Mouse (Mus musculus): ENCODE results near the gene Gm47955.
"Not testable (repeated sequence)": the region's sequence is repeated elsewhere in the genome, so short reads cannot be mapped to it uniquely, and the experiment has no call there.

The Gm47955 gene

DNA sequence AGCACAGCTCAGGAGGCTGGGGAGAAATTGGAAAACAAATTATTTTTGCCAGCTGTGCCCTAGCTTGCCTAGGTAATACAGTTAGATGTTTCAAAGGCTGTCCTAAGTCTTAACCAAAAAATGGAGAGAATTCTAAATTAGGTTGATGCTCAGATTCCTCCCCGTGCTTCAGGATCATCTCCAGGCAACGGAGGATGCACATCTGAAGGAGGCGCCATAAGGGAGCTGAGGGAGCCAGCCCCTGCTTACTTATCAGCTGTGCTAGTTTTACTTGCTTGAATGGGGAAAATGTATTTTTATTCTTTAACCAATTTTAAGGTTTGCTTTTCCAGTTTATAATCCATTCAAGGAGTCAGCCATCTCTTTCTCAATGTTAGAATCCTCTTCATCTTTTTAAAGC is 33.9 kb downstream of the Gm47955 start:
- DNase-seq (ENCODE audit: low read depth): no peak

DNA sequence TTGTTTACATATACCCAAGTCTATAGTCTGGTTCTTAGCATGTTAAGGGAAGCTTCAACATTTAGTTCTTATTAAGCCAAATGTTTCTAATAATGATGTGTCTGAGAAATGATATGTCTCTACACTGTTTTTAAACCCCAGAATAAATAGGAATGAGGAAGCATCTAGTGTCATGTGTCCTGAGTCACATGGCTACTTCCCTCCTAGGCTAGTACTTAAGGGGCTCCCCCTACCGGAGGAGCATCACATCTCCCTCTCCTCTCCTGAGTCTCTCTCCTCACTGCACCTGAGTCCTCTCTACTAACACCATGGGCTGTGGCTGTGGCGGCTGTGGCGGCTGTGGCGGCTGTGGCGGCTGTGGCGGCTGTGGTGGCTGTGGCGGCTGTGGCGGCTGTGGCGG is 40.2 kb downstream of the Gm47955 start, which contains the start of gene Gm47959:
Gene Gm47959, plus strand, starts transcription at position 243 of the 400 bp plus-strand sequence.
- not testable (repeated sequence) for DNase-seq (ENCODE audit: low read depth)

DNA sequence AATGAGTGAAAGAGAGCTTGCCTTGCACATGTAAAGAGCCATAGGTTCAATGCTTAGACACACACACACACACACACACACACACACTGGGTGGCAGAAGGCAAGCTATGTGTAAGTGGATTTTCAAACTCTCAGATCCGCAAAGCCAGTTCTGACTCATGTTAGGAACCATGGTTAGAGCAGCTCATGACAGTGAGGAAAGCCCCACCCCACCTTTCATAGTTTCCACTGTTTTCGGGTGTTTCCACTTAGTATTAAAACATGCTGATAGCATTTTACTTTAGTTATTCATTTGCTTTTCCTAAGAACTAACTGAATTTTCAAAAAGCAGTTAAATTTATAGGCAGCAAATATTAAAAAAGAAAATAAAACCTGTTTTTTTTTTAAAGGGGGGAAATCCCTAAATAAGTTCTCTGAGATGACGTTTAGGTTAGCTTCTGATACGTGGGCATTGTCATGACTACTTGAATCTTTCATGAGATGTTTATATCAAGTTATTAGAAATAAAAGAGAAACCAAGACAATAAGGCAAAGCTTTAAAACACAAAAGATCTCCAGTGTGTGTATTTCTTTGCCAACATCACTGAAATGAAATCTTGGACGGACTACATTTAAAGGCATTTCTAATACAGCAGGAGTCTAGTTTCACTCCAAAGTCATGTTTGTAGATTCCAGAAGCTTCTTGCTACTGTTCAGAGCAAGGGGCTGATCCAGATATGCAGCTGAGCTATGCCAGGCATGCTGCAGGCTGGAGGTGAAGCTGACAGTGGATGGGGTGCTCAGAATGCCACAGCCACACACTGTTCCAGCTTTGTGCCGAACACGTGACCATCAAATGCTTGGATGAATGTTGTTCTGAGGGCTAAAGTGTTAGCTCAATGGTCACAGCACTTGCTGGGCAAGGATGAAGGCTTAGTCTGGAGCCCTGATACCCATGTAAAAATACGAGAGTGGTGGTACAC is 46.4 kb downstream of the Gm47955 start:
- no peak for DNase-seq (ENCODE audit: low read depth)

- DNase-seq (ENCODE audit: low read depth): no peak
These were observed 47.4 kb downstream of the Gm47955 start for GRCm38 (mm10) chr1:83007471-83007870.
